Mouse (Mus musculus): ENCODE data around the gene S1pr5.

DNA sequence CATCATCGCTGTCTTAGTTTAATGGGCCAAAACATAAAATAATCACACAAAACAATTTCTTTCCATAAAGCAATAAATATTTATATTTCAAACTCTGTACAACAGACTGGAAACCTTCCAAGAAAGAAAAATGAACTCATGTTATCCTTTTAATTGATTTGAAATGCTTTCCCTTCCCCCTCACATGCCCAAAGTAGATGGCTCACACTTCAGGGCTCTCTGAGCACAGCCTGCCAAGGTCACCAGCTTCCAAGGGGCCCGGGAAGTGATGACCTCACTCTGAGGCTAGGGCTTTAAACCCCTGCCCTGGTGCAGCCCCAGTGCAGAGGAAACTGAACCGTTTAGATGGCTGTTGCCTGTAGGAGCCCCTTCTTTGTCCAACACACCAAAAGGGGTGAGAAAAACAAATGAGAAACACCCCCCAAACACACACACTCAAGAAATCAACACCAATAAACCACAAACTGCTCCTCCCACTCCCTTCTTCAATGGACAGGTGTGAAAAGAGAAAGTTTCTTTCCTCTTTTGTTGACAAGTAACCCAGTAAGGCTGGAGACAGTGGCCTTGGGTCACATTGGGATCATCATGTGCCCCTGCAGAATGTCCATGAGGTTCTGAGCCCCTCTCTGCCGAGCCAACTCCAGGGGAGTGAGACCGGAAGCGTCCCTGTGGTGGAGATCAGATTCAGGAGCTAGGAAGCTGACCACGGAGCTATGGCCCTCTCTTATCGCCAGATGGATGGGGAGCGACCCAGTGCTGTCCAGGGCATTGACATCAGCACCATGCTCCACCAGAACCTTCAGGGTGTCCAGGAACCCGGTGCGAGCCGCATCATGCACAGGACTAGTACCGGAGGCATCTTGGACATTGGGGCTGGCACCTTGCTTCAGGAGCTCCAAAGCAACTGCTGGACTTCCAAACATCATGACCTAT lies 40.4 kb upstream of the S1pr5 start:
- no peak for TF ChIP-seq CTCF (IDR thresholded peaks at IDR 0.05; ENCODE audit: low read depth, low read length)
- TF ChIP-seq POLR2A (IDR thresholded peaks at IDR 0.05; ENCODE audit: borderline replicate concordance, low read depth, low read length), result no peak

Data from bone marrow macrophage, adult 2 months (primary cell).